Mouse (Mus musculus): ENCODE results near the gene Grap2. TPM values are rescaled to one million over a fixed set of nuclear protein-coding genes. Genes with fewer than 3 reads are reported as not detected.

Gene Grap2
- total RNA-seq, 2 experiments from 2014 or later: 0.07 to 0.08 TPM

GRCm38 (mm10) chr15:80602487-80602886 is 30.1 kb downstream of the Grap2 start:
- DNase-seq: no peak

GRCm38 (mm10) chr15:80604026-80604425 is 31.6 kb downstream of the Grap2 start:
- no peak for DNase-seq

- DNase-seq: no peak
Observed at GRCm38 (mm10) chr15:80607970-80608369, 35.6 kb downstream of the Grap2 start.

- no peak for DNase-seq
Observed at GRCm38 (mm10) chr15:80610335-80610734, 37.9 kb downstream of the Grap2 start.

GRCm38 (mm10) chr15:80611478-80611877 is 39.1 kb downstream of the Grap2 start:
- DNase-seq: no peak

GRCm38 (mm10) chr15:80613904-80614303 is 41.5 kb downstream of the Grap2 start:
- no peak for DNase-seq

- no peak for DNase-seq
Observed at GRCm38 (mm10) chr15:80614500-80615289, 42.3 kb downstream of the Grap2 start.

- DNase-seq: no peak
Observed at GRCm38 (mm10) chr15:80615290-80615570, 42.8 kb downstream of the Grap2 start.

GRCm38 (mm10) chr15:80615636-80616383 is 43.4 kb downstream of the Grap2 start:
- DNase-seq: no peak

GRCm38 (mm10) chr15:80617839-80618238 is 45.4 kb downstream of the Grap2 start:
- DNase-seq: no peak

- no peak for DNase-seq
Observed at GRCm38 (mm10) chr15:80619166-80619565, 46.8 kb downstream of the Grap2 start.

- DNase-seq: no peak
Observed at GRCm38 (mm10) chr15:80619786-80620185, 47.4 kb downstream of the Grap2 start.

GRCm38 (mm10) chr15:80620371-80620770 is 48.0 kb downstream of the Grap2 start:
- DNase-seq: no peak

GRCm38 (mm10) chr15:80623171-80623837 is 50.9 kb downstream of the Grap2 start:
- DNase-seq: no peak

GRCm38 (mm10) chr15:80626472-80626871 is 54.1 kb downstream of the Grap2 start:
- no peak for DNase-seq

GRCm38 (mm10) chr15:80630147-80630546 is 57.8 kb downstream of the Grap2 start:
- no peak for DNase-seq

- DNase-seq: no peak
Observed at GRCm38 (mm10) chr15:80630711-80631110, 58.3 kb downstream of the Grap2 start.

- DNase-seq: no peak
Observed at GRCm38 (mm10) chr15:80631311-80631710, 58.9 kb downstream of the Grap2 start.

- no peak for DNase-seq
Observed at GRCm38 (mm10) chr15:80632280-80632893, 60.0 kb downstream of the Grap2 start.

- no peak for DNase-seq
Observed at GRCm38 (mm10) chr15:80634391-80635193, 62.2 kb downstream of the Grap2 start.

- DNase-seq: no peak
Observed at GRCm38 (mm10) chr15:80636757-80637372, 64.5 kb downstream of the Grap2 start.

Measured in layer of hippocampus, postnatal 36 days (tissue).